Mouse (Mus musculus) cortical plate, adult 2 months (tissue): ENCODE measurements around the gene Gpcpd1. TPM values are rescaled to one million over a fixed set of nuclear protein-coding genes. Genes with fewer than 3 reads are reported as not detected.
A peak's percentile ranks its signal among the peaks of the same experiment; 100 is the strongest.

Source experiments
- H3K27ac ChIP-seq: fragments of 200-500 bp; 2 replicates; pipeline ENCODE4 v1.5.1; 2012; ENCODE audit warnings: low read length, control low read depth, inconsistent platforms; ENCODE audit not compliant: insufficient read depth
- H3K4me1 ChIP-seq: fragments of 200-500 bp; 2 replicates; pipeline ENCODE4 v1.6.1; 2011; ENCODE audit warnings: low read length; ENCODE audit not compliant: control insufficient read depth, insufficient read depth
- H3K4me3 ChIP-seq: fragments of 200-500 bp; 2 replicates; pipeline ENCODE4 v1.5.1; 2011; ENCODE audit warnings: mild to moderate bottlenecking, low read length, control low read depth; ENCODE audit not compliant: insufficient read depth
- CTCF ChIP-seq: fragments of 200-500 bp; IDR thresholded peaks from 2 replicates; pipeline ENCODE4 v1.5.1; 2011; ENCODE audit warnings: mild to moderate bottlenecking, control low read depth, low read length; ENCODE audit not compliant: insufficient read depth; ENCODE audit errors: extremely low read depth
- POLR2A ChIP-seq: fragments of 200-500 bp; IDR thresholded peaks from 2 replicates; pipeline ENCODE4 v1.6.1; 2011; ENCODE audit warnings: mild to moderate bottlenecking, low read length, control low read depth; ENCODE audit not compliant: insufficient read depth; ENCODE audit errors: extremely low read depth
- polyA plus RNA-seq: library from polyadenylated mRNA; depleted of rRNA; stranded (reverse); fragments of >200 nt; gene quantifications from 2 replicates; pipeline ENCODE4 v1.2.3, GENCODE M21; 2012; rRNA removed

Gene Gpcpd1
- polyA plus RNA-seq, 1 experiment, result 99.6 TPM

GRCm38 (mm10) chr2:132498344-132498743, 89.2 kb downstream of the Gpcpd1 start:
- no peaks in the 10 kb centered on the region for H3K4me1 ChIP-seq
- no peak for TF ChIP-seq POLR2A
- no peak for TF ChIP-seq CTCF
- H3K27ac ChIP-seq, result no peak overlapping the region
- no peak overlapping the region for H3K4me3 ChIP-seq

GRCm38 (mm10) chr2:132497412-132498135, 90.0 kb downstream of the Gpcpd1 start:
- H3K27ac ChIP-seq, result no peak overlapping the region
- TF ChIP-seq CTCF (no peak), POLR2A (no peak)
- no peak overlapping the region for H3K4me3 ChIP-seq
- H3K4me1 ChIP-seq, result no peaks in the 10 kb centered on the region

GRCm38 (mm10) chr2:132493184-132493583, 94.3 kb downstream of the Gpcpd1 start:
- no peaks in the 10 kb centered on the region for H3K4me1 ChIP-seq
- no peak overlapping the region for H3K4me3 ChIP-seq
- TF ChIP-seq CTCF (no peak), POLR2A (no peak)
- H3K27ac ChIP-seq, result no peak overlapping the region

- no peak for TF ChIP-seq POLR2A
- peak; percentile 93 for TF ChIP-seq CTCF
- Histone ChIP-seq H3K27ac (no peak overlapping the region), H3K4me3 (no peak overlapping the region), H3K4me1 (no peaks in the 10 kb centered on the region)
Measured at GRCm38 (mm10) chr2:132485454-132485853, 102.1 kb downstream of the Gpcpd1 start.

- H3K27ac ChIP-seq, result no peak overlapping the region
- no peak for TF ChIP-seq CTCF
- no peak for TF ChIP-seq POLR2A
- H3K4me3 ChIP-seq, result no peak overlapping the region
- no peaks in the 10 kb centered on the region for H3K4me1 ChIP-seq
Measured at GRCm38 (mm10) chr2:132481547-132481946, 106.0 kb downstream of the Gpcpd1 start.

Other genes starting within 250 kb of the Gpcpd1 start
- 0.44 and 0.52 TPM in 2 replicates for gene Prokr2, start 202.3 kb downstream of the Gpcpd1 start, polyA plus RNA-seq
- 21.7 and 23.4 TPM in 2 replicates for gene Shld1, start 99.2 kb upstream of the Gpcpd1 start, polyA plus RNA-seq
- 234 and 289 TPM in 2 replicates for gene Chgb, start 193.5 kb upstream of the Gpcpd1 start, polyA plus RNA-seq
- 25.3 and 28.6 TPM in 2 replicates for gene Trmt6, start 228.3 kb upstream of the Gpcpd1 start, polyA plus RNA-seq
- gene Mcm8, start 228.4 kb upstream of the Gpcpd1 start, polyA plus RNA-seq, result 3.4 and 3.9 TPM in 2 replicates